Mouse (Mus musculus) T-helper 17 cell (primary cell): Measurements from ENCODE around the gene Psmd13.

ENCODE experiments used
- in situ Hi-C, 2 experiments: fragments of 300-600 bp; cut with MboI, MseI; formaldehyde crosslinking; loops; 1 replicate in 1 of 2; 2 replicates in 1 of 2; pipeline ENCODE4 v1.15.1; 2025; ENCODE audit warnings: high pct_unique_total_duplicates in 2 of 2

The Psmd13 gene

DNA sequence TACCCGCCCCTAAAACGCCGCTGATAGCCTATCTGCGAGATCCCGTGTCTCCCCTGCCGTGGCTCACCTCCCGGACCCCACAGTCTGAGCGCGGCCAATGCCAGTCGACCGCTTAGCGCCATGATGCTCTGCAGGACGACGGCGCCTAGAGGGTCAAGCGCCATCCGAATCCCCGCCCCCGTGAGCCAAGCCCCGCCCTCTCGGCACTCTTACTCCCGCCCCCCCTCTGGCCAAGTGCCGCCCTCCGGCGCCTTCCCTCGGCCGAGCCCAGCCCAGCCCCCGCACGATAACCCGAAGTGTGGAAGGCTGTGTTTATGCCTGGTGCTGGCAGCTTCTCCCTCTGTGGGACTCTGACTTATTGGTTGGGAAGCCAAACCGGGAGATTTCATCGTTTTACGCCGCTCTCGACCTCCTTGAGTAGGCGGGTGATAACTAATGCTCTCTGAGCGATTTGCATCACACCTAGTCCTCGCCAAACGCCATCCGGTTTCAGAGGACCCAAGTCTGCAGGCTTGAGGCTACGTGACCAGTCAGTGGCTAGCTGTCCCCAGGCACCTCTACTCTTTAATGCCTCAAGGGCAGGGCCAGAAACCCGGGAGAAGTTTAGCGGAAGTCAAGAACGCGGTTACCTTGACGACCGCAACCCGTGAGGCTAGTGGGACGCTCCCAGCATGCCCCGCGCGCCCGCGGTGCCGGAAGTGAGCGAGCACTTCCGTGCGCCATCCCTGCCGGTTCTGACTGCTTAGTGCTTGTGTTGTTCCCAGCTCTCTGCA is at the start of gene Psmd13, which contains the start of gene Sirt3:
Gene Psmd13 (plus strand): TSS at position 273 of the 773 bp plus-strand sequence.
Gene Sirt3 (minus strand): TSS at position 614 of the 773 bp plus-strand sequence.
- in situ Hi-C loops: no loop called here

DNA sequence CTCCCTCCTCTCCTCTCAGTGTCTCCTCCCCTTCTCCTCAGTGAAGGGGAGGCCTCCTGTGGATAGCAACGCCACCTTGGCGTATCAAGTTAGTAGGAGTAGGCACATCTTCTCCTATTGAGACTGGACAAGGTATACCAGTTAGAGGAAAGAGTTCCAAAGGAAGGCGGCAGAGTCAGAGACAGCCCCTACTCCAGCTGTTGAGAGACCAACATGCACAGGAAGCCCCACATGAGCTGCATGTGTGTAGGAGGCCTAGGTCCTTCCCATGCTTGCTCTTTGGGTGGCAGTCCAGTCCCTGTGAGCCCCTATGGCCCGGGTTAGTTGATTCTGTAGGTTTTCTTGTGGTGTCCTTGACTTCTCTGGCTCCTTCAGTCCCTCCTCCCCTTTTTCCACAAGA is 48.4 kb upstream of the Psmd13 start:
- in situ Hi-C loops: no loop called here

DNA sequence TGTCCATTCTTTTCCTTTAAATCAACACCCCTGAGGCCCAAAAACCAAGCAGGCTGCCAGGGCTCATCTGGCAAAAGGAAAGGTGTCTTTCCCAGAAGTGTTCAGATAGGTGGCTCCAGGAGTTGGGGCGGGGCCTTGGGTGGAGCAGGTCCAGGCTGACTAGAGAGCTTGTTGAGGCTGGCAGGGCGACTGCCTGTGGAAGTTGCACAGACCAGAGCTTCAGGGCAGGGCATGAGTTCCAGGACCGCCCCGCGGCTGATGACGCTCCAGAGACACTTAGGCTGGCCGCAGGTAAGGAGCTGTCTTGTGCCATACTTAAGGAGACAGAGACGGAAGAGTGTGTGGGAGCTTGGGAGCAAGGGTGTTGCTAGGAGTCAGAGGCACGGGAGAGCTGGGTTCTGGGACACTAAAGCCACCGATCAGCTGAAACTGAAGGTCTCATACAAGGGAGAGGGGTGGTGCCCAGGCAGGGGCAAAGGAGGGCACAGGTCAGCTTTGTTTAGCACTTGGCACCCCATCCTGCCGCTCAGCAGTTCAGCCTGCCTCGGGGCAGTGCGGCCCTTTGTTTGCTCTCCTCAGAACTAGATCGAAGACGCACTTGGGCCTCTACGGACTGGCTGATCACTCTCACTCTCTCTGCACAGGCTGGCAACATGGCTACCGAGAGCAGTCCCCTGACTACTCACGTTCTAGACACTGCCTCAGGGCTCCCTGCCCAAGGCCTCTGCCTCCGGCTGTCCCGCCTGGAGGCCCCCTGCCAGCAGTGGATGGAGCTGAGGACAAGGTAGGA is 46.6 kb upstream of the Psmd13 start, which contains the start of gene Urah:
Gene Urah (plus strand): TSS at position 51 of the 790 bp plus-strand sequence.
- in situ Hi-C loops: no loop called here

DNA sequence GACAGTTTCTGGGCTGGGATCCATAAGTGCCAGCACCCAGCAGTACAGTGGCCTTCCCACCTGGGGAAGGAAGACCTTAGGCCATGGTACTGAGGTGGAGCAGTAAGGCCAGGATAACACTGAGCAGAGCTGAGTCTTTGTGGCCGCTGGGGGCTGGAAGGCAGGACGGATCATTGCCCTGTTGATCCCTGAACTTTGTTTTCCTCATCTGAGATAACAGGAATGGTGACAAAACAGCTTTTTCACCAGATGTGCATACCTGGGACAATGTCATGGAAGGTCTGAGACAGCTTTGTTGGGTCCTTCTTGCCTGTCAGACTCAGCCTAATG is 46.0 kb upstream of the Psmd13 start:
- in situ Hi-C loops: no loop called here

DNA sequence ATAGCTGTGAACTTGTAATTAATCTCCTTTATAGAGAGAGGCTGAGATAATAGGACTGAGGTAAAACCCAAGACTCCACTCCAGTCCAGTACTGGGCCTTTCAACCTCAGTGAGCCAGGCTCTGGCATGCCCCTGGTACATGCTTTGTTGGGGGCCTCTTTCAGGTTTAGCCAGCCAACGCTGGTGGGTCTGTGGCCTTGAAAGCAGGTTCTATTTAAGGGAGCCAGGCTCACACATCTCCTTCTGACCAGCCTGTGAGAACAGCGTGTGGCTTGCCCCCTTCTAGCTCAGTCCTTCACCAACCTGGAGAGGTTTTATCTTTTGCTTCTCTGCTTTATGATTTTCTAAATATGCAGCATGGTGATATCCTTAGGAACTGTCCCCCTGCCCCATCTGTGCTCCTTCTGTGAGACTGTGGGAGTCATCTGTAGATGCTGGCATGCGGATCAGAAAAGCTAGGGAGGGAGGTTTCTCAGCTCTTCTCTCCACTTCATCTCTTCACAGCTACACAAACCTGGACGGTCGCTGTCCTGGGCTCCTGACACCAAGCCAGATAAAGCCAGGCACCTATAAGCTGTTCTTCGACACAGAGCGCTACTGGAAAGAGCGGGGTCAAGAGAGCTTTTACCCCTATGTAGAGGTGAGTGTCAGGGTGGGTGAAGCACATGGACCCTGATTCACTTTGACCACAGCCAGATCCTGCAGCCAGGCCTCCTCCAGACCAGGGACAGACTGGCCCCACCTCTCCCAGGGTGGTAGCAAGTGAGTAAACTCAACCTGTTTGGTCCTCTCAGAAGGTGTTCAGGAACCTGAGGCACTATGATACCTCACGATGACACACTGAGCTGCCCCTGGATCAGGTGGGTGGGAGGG is 45.3 kb upstream of the Psmd13 start:
- in situ Hi-C loops: no loop called here

DNA sequence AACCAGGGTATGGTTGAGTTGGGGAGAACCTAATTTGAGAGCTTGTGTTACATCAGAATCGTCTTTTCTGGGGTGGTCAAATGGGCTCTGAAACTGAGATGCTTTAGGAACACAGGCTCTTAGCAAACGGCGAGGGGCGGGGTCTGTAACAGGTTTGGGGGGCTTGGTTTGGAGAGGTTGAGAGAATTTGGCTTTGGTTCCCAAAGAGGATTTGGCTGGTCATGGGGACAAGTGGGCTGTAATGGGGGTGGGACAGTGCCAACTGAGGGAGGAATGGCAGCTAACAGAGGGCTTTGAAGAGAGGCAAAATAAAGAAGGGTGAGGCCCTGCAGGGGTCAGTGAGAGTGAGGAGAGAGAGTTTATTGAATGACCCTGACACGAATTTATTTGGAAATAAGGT is 42.2 kb upstream of the Psmd13 start:
- in situ Hi-C loops: no loop called here

DNA sequence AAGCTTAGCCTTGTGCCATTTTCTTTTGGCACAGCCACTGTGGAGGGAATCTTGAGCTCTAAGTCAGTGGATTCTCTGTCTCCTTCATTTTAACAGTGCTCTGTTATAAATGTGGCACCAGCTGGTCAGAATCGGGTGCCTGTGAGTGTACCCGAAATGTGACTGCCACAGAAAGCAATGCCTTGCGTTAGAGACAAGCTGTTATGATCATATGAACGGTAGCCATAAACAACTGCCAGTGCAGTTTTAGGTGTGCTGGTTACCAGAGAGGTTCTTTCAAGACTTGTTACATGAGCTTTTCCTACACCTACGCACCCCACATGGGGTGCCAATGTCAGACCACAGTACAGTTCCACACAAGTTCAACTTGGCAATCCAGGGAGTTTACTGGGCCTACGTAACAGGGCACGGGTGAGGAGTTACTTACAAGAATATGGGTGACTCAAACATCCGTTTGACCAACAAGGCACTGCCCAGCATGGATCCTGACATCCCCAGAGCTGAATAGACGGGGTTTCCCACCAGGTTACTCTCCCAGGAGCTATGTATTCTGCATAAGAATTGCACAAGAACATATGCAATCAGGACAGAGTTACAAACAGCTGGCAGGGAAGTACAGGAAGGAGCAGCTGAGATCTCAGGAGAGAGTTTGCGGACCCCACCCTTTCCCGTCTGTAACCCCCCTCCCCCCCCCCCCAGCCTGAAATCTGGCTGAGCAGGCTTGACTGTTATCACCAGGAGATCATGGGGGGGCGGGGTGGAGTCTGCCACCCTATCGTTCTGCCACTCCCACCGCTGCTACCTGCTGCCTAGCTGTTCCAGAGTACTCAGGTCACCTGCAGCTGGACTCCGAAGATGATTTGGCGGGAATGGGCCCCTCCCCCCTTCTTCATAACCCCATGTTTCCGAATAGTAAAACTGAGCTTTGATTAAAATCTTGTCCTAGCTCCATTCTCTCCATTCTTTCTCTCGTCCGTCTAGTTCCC is 40.7 kb upstream of the Psmd13 start:
- in situ Hi-C loops: loop anchor here (5.0 to 10.0 kb wide), 5 partner anchors 61 to 1804 kb away; partner anchors contain the start of genes Cox8b (in 1 of the 2) and Ifitm3 (in 1 of the 2)

DNA sequence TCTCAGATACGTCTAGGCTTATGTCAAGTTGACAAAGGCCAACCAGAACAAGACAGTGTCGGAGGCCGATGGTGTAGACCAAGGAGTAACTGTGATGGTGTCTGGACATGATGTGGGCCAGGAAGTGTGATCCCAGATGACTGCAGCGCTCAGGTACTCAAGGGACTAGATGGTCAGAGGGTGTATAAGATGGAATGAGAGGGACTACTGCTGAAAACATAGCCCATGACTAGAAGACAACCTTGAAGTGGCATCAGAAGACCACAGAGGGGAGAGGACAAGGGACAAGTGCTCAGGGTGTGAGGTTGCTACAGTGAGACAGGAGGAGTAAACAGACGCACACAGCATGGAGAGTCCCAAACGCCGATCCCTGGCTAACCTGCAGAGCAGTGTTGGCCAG is 38.0 kb upstream of the Psmd13 start:
- in situ Hi-C loops: loop anchor here (5.0 to 10.0 kb wide), 5 partner anchors 58 to 1801 kb away; partner anchors contain the start of genes Cox8b (in 1 of the 2) and Ifitm3 (in 1 of the 2)

DNA sequence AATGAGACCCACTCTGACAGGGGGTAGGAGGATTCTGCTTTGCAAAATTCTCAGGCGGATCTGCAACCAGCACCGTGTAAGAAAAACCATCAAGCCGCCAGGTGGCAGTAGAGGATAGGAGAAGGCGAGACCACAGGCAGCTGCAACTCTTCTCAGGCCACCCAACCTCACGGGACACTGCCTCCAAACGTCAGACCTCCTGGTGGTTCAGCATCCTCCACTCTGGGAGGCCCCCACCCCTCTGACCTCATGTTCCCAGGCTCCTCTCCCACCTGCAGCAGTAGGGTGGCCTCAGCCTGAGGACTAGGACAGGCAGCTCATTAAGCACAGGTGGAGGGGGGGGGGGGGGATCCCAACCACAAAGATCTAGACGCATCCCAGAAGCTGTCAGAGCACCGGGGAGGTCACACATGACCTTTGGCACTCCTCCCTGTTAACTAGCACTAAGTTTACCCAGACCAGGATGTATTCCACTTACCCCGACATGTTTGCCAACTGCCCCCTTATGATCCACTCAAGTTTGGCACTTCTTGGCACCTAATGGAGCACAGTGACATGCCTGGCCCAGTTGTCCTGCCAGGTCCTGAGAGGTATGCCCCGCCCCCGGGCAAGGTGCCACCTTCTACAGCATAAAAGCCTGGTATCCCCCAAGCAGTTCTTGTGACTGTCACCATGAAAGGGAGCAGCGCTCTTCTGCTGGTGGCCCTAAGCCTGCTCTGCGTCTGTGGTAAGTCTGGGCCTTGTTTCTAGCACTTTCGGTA is 36.7 kb upstream of the Psmd13 start, which contains the start of gene Scgb1c1:
Gene Scgb1c1 (plus strand): TSS at position 643 of the 761 bp plus-strand sequence.
- in situ Hi-C loops: loop anchor here (5.0 to 10.0 kb wide), 5 partner anchors 57 to 1800 kb away; partner anchors contain the start of genes Cox8b (in 2 of the 2) and Ifitm3 (in 1 of the 2)

DNA sequence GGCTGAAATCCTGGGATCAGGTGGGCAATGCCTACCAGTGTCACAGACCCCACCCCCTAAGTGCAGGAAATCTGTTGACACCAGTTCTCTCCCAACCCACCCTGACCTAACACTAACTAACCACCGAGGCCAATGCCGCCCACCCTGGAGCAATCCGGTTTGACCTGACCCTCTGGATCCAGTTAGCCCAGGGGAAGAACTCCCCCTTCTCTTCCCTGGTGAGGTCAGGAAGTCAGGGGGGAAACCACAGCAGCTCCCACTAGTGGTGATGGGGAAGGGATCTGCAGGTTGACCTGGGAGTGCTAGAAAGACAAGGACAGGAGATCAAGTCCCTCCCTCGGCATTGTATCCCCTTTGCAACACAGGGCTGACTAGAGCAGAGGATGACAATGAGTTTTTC is 36.1 kb upstream of the Psmd13 start:
- in situ Hi-C loops: loop anchor here (5.0 to 10.0 kb wide), 3 partner anchors 57 to 1799 kb away; partner anchors contain the start of gene Cox8b (in 1 of the 2)

DNA sequence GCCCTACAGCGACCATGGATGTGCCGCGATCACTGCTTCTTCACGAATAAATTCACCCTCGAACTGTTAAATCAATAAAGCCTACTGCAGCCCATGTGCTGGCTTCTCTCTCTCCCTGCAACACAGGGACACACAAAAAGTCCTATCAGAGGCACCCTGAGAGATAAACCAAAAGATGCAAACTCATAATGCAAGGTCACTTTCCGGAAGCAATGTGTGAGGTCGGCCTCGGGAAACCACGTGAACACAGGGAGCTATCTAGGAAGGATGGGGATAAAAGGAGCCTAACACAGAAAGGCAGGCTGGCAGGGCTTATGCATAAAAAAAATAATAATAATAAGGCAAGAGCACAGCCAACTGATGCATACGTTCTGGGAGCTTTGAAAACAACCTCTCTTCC is 35.1 kb upstream of the Psmd13 start:
- in situ Hi-C loops: loop anchor here (5.0 to 10.0 kb wide), 3 partner anchors 56 to 1798 kb away; partner anchors contain the start of gene Cox8b (in 1 of the 2)

DNA sequence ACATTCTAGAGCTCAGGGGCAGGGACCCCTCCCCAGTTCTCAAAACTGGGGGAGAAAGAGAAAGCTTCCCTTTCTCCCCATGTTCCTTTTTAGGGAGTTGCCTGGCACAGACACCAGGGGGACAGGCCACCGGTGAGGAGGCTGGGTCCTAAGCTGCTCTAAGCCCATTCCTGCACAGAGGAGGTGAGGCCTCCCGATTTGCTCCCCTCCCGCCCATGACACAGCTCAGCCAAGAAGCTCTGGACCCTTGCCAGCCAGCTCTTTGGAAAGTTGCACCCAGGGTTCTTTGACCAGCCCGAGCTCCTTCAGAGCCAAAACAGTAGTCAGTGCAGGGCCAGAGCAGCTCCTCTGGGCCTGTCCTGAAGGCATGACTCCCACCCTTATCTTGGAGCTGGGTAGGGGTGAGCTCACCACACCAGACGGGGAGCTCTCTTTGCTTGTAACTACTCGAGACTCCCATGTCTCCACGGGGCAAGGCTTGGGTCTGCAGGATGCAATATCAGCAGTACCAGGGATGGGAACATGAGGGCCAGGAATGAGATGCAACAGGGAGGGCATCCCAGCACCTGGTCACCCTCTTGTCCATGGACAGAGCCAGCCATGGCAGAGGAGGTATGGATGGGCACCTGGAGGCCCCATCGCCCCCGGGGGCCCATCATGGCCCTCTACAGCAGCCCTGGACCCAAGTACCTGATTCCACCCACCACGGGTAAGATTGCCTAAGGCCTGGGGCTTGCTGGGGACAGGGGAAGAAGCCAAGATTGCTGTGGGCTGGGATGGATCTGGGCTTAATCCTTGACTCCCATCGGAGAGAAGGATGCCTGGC is 33.8 kb upstream of the Psmd13 start, which contains the start of gene Odf3:
Gene Odf3 (plus strand): TSS at position 51 of the 826 bp plus-strand sequence.
- in situ Hi-C loops: loop anchor here (5.0 to 10.0 kb wide), 3 partner anchors 54 to 1797 kb away; partner anchors contain the start of gene Cox8b (in 1 of the 2)

DNA sequence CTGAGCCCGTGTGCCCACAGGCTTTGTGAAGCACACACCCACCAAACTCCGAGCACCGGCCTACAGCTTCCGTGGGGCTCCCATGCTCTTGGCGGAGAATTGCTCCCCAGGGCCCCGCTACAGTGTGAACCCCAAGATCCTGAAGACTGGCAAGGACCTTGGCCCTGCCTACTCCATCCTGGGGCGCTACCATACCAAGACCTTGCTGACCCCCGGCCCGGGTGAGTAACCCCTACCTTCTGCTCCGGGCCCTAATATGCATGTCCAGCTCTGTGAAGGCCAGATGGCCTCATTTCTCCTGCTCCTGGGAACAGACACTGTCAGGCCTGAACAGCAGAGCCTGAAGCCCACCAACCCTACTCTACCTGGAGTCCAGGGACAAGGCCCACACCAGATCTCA is 33.2 kb upstream of the Psmd13 start:
- in situ Hi-C loops: loop anchor here (5.0 to 10.0 kb wide), 3 partner anchors 54 to 1796 kb away; partner anchors contain the start of gene Cox8b (in 1 of the 2)

DNA sequence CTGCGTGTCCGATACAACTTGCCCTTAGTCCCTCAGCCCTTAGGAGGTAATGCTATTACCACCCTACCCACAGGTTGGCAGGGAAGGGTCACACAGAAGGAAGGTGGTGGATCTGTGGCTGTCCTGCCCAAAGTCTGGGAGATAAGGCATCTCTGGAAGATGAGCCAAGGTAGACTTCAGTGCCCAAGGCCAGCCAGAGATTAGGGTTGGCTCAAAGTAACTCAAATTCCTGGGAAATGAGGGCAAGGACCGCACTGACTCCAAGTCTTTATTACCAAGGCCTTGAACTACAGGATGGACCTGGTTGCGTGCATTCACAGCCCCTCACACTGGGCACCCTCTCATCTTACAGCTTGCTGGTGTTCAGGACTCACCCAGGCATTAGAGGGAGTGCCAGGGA is 29.9 kb upstream of the Psmd13 start:
- in situ Hi-C loops: no loop called here

DNA sequence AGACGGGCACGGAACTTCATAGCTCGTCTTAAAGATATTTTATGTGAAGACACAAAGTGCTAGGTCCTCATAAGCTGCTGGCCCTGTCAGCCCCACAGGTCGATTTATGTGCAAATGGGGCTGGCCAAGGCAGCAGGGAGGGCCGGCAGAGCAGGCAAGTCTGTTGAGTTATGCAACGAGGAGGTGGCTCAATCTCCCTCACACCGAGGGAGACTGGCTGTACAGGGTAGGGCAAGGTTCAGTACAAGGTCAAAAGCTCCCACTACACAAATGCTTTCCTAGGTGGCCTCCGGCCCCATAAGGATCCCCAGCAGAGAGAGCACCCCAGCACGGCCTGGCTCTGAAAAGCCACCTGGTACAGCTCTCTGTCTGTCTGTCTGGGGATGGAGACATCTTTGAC is 28.4 kb upstream of the Psmd13 start:
- in situ Hi-C loops: no loop called here

DNA sequence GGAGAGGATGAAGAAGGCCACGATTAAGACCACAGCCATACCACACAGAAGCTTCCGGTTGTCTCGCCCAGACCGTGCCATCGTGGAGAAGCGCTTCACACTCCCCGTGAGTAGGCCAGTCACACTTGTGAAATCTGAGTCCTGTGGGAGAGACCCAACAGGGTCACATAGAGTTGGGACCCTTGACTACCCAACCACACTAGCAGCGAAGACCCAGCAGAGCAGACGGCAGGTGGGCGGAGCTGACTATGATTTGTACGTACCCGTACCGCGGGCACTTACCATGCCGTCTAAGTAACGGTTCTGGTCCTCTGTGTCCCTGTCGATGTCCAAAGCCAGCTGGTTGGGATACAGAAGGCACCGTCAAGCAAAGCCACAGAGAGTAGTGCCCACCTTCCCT is 27.3 kb upstream of the Psmd13 start:
- in situ Hi-C loops: no loop called here

DNA sequence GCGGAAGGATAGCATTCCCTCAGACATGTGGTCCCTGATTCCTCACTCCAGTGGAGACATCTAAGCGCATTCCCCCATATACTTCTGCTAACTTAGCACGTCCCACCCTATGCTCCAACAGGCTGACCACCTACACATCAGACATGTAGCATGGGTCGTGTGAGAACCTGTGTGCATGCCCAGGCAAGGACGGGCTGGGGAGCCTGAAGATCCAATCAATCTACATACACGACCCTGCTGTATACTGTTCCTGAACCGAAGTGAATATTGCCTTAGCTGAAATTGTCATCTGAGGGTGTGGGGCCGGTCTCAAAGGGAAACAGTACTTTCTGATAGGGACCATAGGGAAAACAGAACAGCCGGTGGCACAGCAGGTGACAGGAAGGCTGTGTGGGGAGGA is 26.6 kb upstream of the Psmd13 start:
- in situ Hi-C loops: no loop called here
